Mouse (Mus musculus): ENCODE data around the gene Ltf. TPM values are rescaled to one million over a fixed set of nuclear protein-coding genes. Genes with fewer than 3 reads are reported as not detected.

Ltf gene
- polyA plus RNA-seq (2012; rRNA removed), result 0.06 and 0.71 TPM in 2 replicates

GRCm38 (mm10) chr9:111019022-111019421 lies at the start of gene Ltf:
Ltf (plus strand) TSS chr9:111019271.
- DNase-seq (ENCODE audit: extremely low spot score in 1 of 2, low spot score in 1 of 2), result no peak

- no peak for DNase-seq (ENCODE audit: extremely low spot score in 1 of 2, low spot score in 1 of 2)
These were observed 39.7 kb upstream of the Ltf start for GRCm38 (mm10) chr9:110979411-110979810.

GRCm38 (mm10) chr9:110982351-110982750 lies 36.7 kb upstream of the Ltf start:
- no peak for DNase-seq (ENCODE audit: extremely low spot score in 1 of 2, low spot score in 1 of 2)

GRCm38 (mm10) chr9:110984096-110984495 lies 35.0 kb upstream of the Ltf start:
- DNase-seq (ENCODE audit: extremely low spot score in 1 of 2, low spot score in 1 of 2), result no peak

GRCm38 (mm10) chr9:110985541-110985940 lies 33.5 kb upstream of the Ltf start:
- DNase-seq (ENCODE audit: extremely low spot score in 1 of 2, low spot score in 1 of 2), result no peak

- no peak for DNase-seq (ENCODE audit: extremely low spot score in 1 of 2, low spot score in 1 of 2)
These were observed 33.1 kb upstream of the Ltf start for GRCm38 (mm10) chr9:110985951-110986350.

GRCm38 (mm10) chr9:110987331-110987730 lies 31.7 kb upstream of the Ltf start:
- no peak for DNase-seq (ENCODE audit: extremely low spot score in 1 of 2, low spot score in 1 of 2)

- no peak for DNase-seq (ENCODE audit: extremely low spot score in 1 of 2, low spot score in 1 of 2)
These were observed 31.0 kb upstream of the Ltf start for GRCm38 (mm10) chr9:110988078-110988477.

GRCm38 (mm10) chr9:110989141-110989540 lies 29.9 kb upstream of the Ltf start:
- no peak for DNase-seq (ENCODE audit: extremely low spot score in 1 of 2, low spot score in 1 of 2)

GRCm38 (mm10) chr9:110989543-110989942 lies 29.5 kb upstream of the Ltf start:
- DNase-seq (ENCODE audit: extremely low spot score in 1 of 2, low spot score in 1 of 2), result no peak

GRCm38 (mm10) chr9:110990204-110990603 lies 28.9 kb upstream of the Ltf start, which contains the start of gene Rtp3:
Rtp3 (minus strand) TSS chr9:110990583.
- no peak for DNase-seq (ENCODE audit: extremely low spot score in 1 of 2, low spot score in 1 of 2)

GRCm38 (mm10) chr9:110993281-110993709 lies 25.8 kb upstream of the Ltf start:
- DNase-seq (ENCODE audit: extremely low spot score in 1 of 2, low spot score in 1 of 2), result no peak

GRCm38 (mm10) chr9:110994716-110995172 lies 24.3 kb upstream of the Ltf start:
- DNase-seq (ENCODE audit: extremely low spot score in 1 of 2, low spot score in 1 of 2), result peak; percentile 62 to 83

GRCm38 (mm10) chr9:110997245-110997644 lies 21.8 kb upstream of the Ltf start:
- peak; percentile 35 to 89 for DNase-seq (ENCODE audit: extremely low spot score in 1 of 2, low spot score in 1 of 2)

GRCm38 (mm10) chr9:110999056-110999455 lies 20.0 kb upstream of the Ltf start:
- DNase-seq (ENCODE audit: extremely low spot score in 1 of 2, low spot score in 1 of 2), result no peak

GRCm38 (mm10) chr9:110999856-111000255 lies 19.2 kb upstream of the Ltf start:
- no peak for DNase-seq (ENCODE audit: extremely low spot score in 1 of 2, low spot score in 1 of 2)

- DNase-seq (ENCODE audit: extremely low spot score in 1 of 2, low spot score in 1 of 2), result no peak
These were observed 17.4 kb upstream of the Ltf start for GRCm38 (mm10) chr9:111001621-111002020.

- DNase-seq (ENCODE audit: extremely low spot score in 1 of 2, low spot score in 1 of 2), result no peak
These were observed 15.8 kb upstream of the Ltf start for GRCm38 (mm10) chr9:111003279-111003678.

- DNase-seq (ENCODE audit: extremely low spot score in 1 of 2, low spot score in 1 of 2), result no peak
These were observed 12.5 kb upstream of the Ltf start for GRCm38 (mm10) chr9:111006544-111006943.

GRCm38 (mm10) chr9:111009763-111010162 lies 9.3 kb upstream of the Ltf start:
- DNase-seq (ENCODE audit: extremely low spot score in 1 of 2, low spot score in 1 of 2), result no peak

- no peak for DNase-seq (ENCODE audit: extremely low spot score in 1 of 2, low spot score in 1 of 2)
These were observed 7.5 kb upstream of the Ltf start for GRCm38 (mm10) chr9:111011550-111011949.

GRCm38 (mm10) chr9:111012041-111012440 lies 7.0 kb upstream of the Ltf start:
- no peak for DNase-seq (ENCODE audit: extremely low spot score in 1 of 2, low spot score in 1 of 2)

- DNase-seq (ENCODE audit: extremely low spot score in 1 of 2, low spot score in 1 of 2), result no peak
These were observed 3.4 kb upstream of the Ltf start for GRCm38 (mm10) chr9:111015658-111016057.
